Mouse (Mus musculus): ENCODE results near the gene Susd6.

GRCm38 (mm10) chr12:80833541-80833940, 43.2 kb downstream of the Susd6 start:
- TF ChIP-seq POLR2A (IDR thresholded peaks at IDR 0.05; ENCODE audit: low read depth, low read length) (no peak), CTCF (IDR thresholded peaks at IDR 0.05; ENCODE audit: borderline replicate concordance, insufficient read depth, low read length) (no peak)

Measured in embryonic fibroblast, embryonic 13.5 days (primary cell).